Mouse (Mus musculus): ENCODE results near the gene Oxgr1. TPM values are rescaled to one million over a fixed set of nuclear protein-coding genes. Genes with fewer than 3 reads are reported as not detected.

Oxgr1 gene
- total and polyA plus RNA-seq, 3 experiments, result not detected

GRCm38 (mm10) chr14:119981314-119981713 lies 60.9 kb downstream of the Oxgr1 start (continued):
- no peak for TF ChIP-seq NELFE (IDR thresholded peaks at IDR 0.05; ENCODE audit: low read depth, low read length)

DNA sequence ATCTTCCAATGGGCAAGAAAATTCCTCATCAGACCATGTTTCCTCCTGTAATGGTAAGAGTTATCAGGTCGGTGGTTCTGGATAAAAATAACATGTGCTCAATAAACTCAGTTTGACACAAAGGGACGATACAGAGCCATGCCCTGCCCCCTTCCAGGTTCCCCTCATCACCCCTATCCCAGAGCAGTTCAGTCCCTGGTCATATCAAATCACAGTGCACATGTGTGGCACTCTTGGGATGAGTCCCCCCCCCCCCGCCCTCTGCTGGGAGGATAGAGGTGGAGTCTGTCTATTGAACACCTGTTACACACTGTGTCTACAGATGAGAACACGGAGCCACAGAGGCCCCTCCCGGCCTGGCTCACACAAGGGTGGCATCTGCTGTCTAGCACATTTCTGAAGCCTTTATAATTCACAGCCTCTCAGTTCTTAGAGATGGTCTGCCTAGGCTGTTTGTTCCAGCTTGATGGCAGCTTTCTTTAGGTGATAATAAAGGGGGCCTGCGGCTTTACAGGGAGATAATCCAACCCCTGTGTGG lies 61.5 kb downstream of the Oxgr1 start:
- Histone ChIP-seq H3K79me2 (ENCODE audit: control insufficient read depth, insufficient read depth, low read length, poor library complexity) (no peaks in the 10 kb centered on the region), H3K4me1 (ENCODE audit: control insufficient read depth in 1 of 2, insufficient read depth in 2 of 2, low read length in 2 of 2) (no peaks in the 10 kb centered on the region), H3K27me3 (ENCODE audit: control insufficient read depth in 1 of 2, insufficient read depth in 2 of 2, low read length in 2 of 2) (no peaks in the 10 kb centered on the region), H3K27ac (ENCODE audit: control insufficient read depth, low read depth, low read length) (no peak overlapping the region), H3K9me3 (replicated peaks; ENCODE audit: insufficient read depth, low read length) (no peaks in the 10 kb centered on the region), H3K36me3 (ENCODE audit: control insufficient read depth in 1 of 2, insufficient read depth in 2 of 2, low read length in 2 of 2) (no peaks in the 10 kb centered on the region), H3K4me3 (ENCODE audit: control insufficient read depth in 1 of 2, insufficient read depth in 1 of 2, low read depth in 2 of 2, low read length in 2 of 2) (no peak overlapping the region), H3K9ac (ENCODE audit: control insufficient read depth, low read depth, low read length, poor library complexity, severe bottlenecking) (no peak overlapping the region)
- no peak for DNase-seq (ENCODE audit: low read depth, low spot score)
- TF ChIP-seq RCOR1 (IDR thresholded peaks at IDR 0.05; ENCODE audit: low read depth, low read length), result no peak
- TF ChIP-seq NRF1 (IDR thresholded peaks at IDR 0.05; ENCODE audit: insufficient read depth, low read depth, low read length, poor library complexity, severe bottlenecking), result no peak
- TF ChIP-seq CHD1 (IDR thresholded peaks at IDR 0.05; ENCODE audit: low read depth, low read length), result no peak
- TF ChIP-seq MAX (IDR thresholded peaks at IDR 0.05; ENCODE audit: low read length), result no peak
- no peak for TF ChIP-seq NELFE (IDR thresholded peaks at IDR 0.05; ENCODE audit: low read depth, low read length)
- no peak for TF ChIP-seq ZNF384 (IDR thresholded peaks at IDR 0.05; ENCODE audit: low read depth, low read length)
- no peak for TF ChIP-seq GABPA (IDR thresholded peaks at IDR 0.05; ENCODE audit: low read depth, low read length)
- TF ChIP-seq JUND (IDR thresholded peaks at IDR 0.05; ENCODE audit: low read depth, low read length), result no peak
- TF ChIP-seq POLR2A (IDR thresholded peaks at IDR 0.05; ENCODE audit: control insufficient read depth in 1 of 2, insufficient read depth in 1 of 2, low read depth in 1 of 2, low read length in 2 of 2, poor library complexity in 1 of 2), result no peak
- no peak for TF ChIP-seq USF1 (IDR thresholded peaks at IDR 0.05; ENCODE audit: low read depth, low read length)
- TF ChIP-seq MAZ (IDR thresholded peaks at IDR 0.05; ENCODE audit: low read depth, low read length), result no peak
- no peak for TF ChIP-seq MXI1 (IDR thresholded peaks at IDR 0.05; ENCODE audit: low read depth, low read length)

Other genes starting within 250 kb of the Oxgr1 start
- gene Mbnl2, start 233.2 kb upstream of the Oxgr1 start, total RNA-seq (2012; rRNA removed), result 5.6 and 6.5 TPM in 2 replicates
- gene Mbnl2, start 233.2 kb upstream of the Oxgr1 start, polyA plus RNA-seq (2012; ENCODE audit: insufficient read depth in 1 of 2, insufficient read length in 2 of 2, low read depth in 1 of 2, low replicate concordance in 2 of 2, missing spikeins in 1 of 2), result 1 to 10 TPM in 1 of 2 experiments, not detected in 1; 8.6 TPM

All from MEL (cell line).